Mouse (Mus musculus): ENCODE measurements around the gene Castor2. TPM values are rescaled to one million over a fixed set of nuclear protein-coding genes. Genes with fewer than 3 reads are reported as not detected.

Gene Castor2
- total and polyA plus RNA-seq, 3 experiments: 14.2 to 21.1 (median 20.7) TPM

GRCm38 (mm10) chr5:134105829-134106228, 6.3 kb downstream of the Castor2 start:
- no peak for DNase-seq
- intact Hi-C loops (cut with DNase I): no loop called here
- Histone ChIP-seq H3K27ac (no peak overlapping the region), H3K9ac (ENCODE audit: low read depth, low read length) (no peak overlapping the region), H3K79me2 (replicated peaks; ENCODE audit: control insufficient read depth, insufficient read depth, low read length) (no peaks in the 10 kb centered on the region), H3K4me3 (no peak overlapping the region), H3K27me3 (ENCODE audit: control insufficient read depth, insufficient read depth, low read length) (no peaks in the 10 kb centered on the region), H3K4me1 (ENCODE audit: control insufficient read depth, insufficient read depth, low read length) (peaks cover 4% of the 10 kb centered on the region), H3K36me3 (ENCODE audit: control insufficient read depth, insufficient read depth, low read length) (no peaks in the 10 kb centered on the region)
- 60% methylated on average over 8 of the region's 8 CpGs for WGBS
- TF ChIP-seq EP300 (IDR thresholded peaks at IDR 0.05; ENCODE audit: insufficient read depth, low read depth, low read length): no peak
- TF ChIP-seq CTCF (IDR thresholded peaks at IDR 0.05): no peak
- no peak for TF ChIP-seq POLR2A (IDR thresholded peaks at IDR 0.05; ENCODE audit: insufficient read depth, low read depth, low read length)

- no peaks in the 10 kb centered on the region for H3K27me3 ChIP-seq (ENCODE audit: control insufficient read depth, insufficient read depth, low read length)
- H3K4me1 ChIP-seq (ENCODE audit: control insufficient read depth, insufficient read depth, low read length): peaks cover 1% of the 10 kb centered on the region; the same call in 1 of the 2 replicates
- no peak overlapping the region for H3K9ac ChIP-seq (ENCODE audit: low read depth, low read length)
- no peak overlapping the region for H3K4me3 ChIP-seq
- TF ChIP-seq EP300 (IDR thresholded peaks at IDR 0.05; ENCODE audit: insufficient read depth, low read depth, low read length) (no peak), CTCF (IDR thresholded peaks at IDR 0.05) (no peak), POLR2A (IDR thresholded peaks at IDR 0.05; ENCODE audit: insufficient read depth, low read depth, low read length) (no peak)
- WGBS: 83% methylated on average over 5 of the region's 5 CpGs
- intact Hi-C loops (cut with DNase I): no loop called here
- H3K36me3 ChIP-seq (ENCODE audit: control insufficient read depth, insufficient read depth, low read length): no peaks in the 10 kb centered on the region
- DNase-seq: no peak
- H3K27ac ChIP-seq: no peak overlapping the region
- H3K79me2 ChIP-seq (replicated peaks; ENCODE audit: control insufficient read depth, insufficient read depth, low read length): no peaks in the 10 kb centered on the region
Measured at GRCm38 (mm10) chr5:134114981-134115380, 15.5 kb downstream of the Castor2 start.

- Histone ChIP-seq H3K27me3 (ENCODE audit: control insufficient read depth, insufficient read depth, low read length) (no peaks in the 10 kb centered on the region), H3K79me2 (replicated peaks; ENCODE audit: control insufficient read depth, insufficient read depth, low read length) (no peaks in the 10 kb centered on the region), H3K4me1 (ENCODE audit: control insufficient read depth, insufficient read depth, low read length) (peaks cover 2% of the 10 kb centered on the region; the same call in 1 of the 2 replicates), H3K27ac (no peak overlapping the region), H3K4me3 (no peak overlapping the region), H3K9ac (ENCODE audit: low read depth, low read length) (no peak overlapping the region), H3K36me3 (ENCODE audit: control insufficient read depth, insufficient read depth, low read length) (no peaks in the 10 kb centered on the region)
- TF ChIP-seq CTCF (IDR thresholded peaks at IDR 0.05) (no peak), POLR2A (IDR thresholded peaks at IDR 0.05; ENCODE audit: insufficient read depth, low read depth, low read length) (no peak), EP300 (IDR thresholded peaks at IDR 0.05; ENCODE audit: insufficient read depth, low read depth, low read length) (no peak)
- no peak for DNase-seq
- 89% methylated on average over 7 of the region's 7 CpGs for whole genome bisulfite sequencing
- intact Hi-C loops (cut with DNase I): no loop called here
Measured at GRCm38 (mm10) chr5:134115639-134116259, 16.2 kb downstream of the Castor2 start.

GRCm38 (mm10) chr5:134118798-134119407, 19.4 kb downstream of the Castor2 start:
- Histone ChIP-seq H3K4me3 (no peak overlapping the region), H3K36me3 (ENCODE audit: control insufficient read depth, insufficient read depth, low read length) (no peaks in the 10 kb centered on the region), H3K9ac (ENCODE audit: low read depth, low read length) (no peak overlapping the region), H3K27ac (peak overlapping the region; percentile 80), H3K4me1 (ENCODE audit: control insufficient read depth, insufficient read depth, low read length) (peaks cover 7% of the 10 kb centered on the region; the same call in 1 of the 2 replicates), H3K27me3 (ENCODE audit: control insufficient read depth, insufficient read depth, low read length) (no peaks in the 10 kb centered on the region), H3K79me2 (replicated peaks; ENCODE audit: control insufficient read depth, insufficient read depth, low read length) (no peaks in the 10 kb centered on the region)
- 96% methylated on average over 15 of the region's 15 CpGs for WGBS
- DNase-seq: no peak
- intact Hi-C loops (cut with DNase I): no loop called here
- TF ChIP-seq EP300 (IDR thresholded peaks at IDR 0.05; ENCODE audit: insufficient read depth, low read depth, low read length): no peak
- no peak for TF ChIP-seq CTCF (IDR thresholded peaks at IDR 0.05)
- no peak for TF ChIP-seq POLR2A (IDR thresholded peaks at IDR 0.05; ENCODE audit: insufficient read depth, low read depth, low read length)

GRCm38 (mm10) chr5:134119481-134120120, 20.1 kb downstream of the Castor2 start:
- TF ChIP-seq CTCF (IDR thresholded peaks at IDR 0.05): no peak
- Histone ChIP-seq H3K79me2 (replicated peaks; ENCODE audit: control insufficient read depth, insufficient read depth, low read length) (no peaks in the 10 kb centered on the region), H3K36me3 (ENCODE audit: control insufficient read depth, insufficient read depth, low read length) (no peaks in the 10 kb centered on the region), H3K27me3 (ENCODE audit: control insufficient read depth, insufficient read depth, low read length) (no peaks in the 10 kb centered on the region), H3K9ac (ENCODE audit: low read depth, low read length) (no peak overlapping the region), H3K4me1 (ENCODE audit: control insufficient read depth, insufficient read depth, low read length) (peaks cover 7% of the 10 kb centered on the region; the same call in 1 of the 2 replicates), H3K4me3 (no peak overlapping the region), H3K27ac (peak overlapping the region; percentile 80)
- WGBS: 52% methylated on average over 10 of the region's 10 CpGs
- DNase-seq: peak; percentile 44 to 60
- intact Hi-C loops (cut with DNase I): no loop called here

GRCm38 (mm10) chr5:134120135-134120534, 20.6 kb downstream of the Castor2 start:
- Histone ChIP-seq H3K36me3 (ENCODE audit: control insufficient read depth, insufficient read depth, low read length) (no peaks in the 10 kb centered on the region), H3K4me1 (ENCODE audit: control insufficient read depth, insufficient read depth, low read length) (peaks cover 7% of the 10 kb centered on the region; the same call in 1 of the 2 replicates), H3K27me3 (ENCODE audit: control insufficient read depth, insufficient read depth, low read length) (no peaks in the 10 kb centered on the region), H3K4me3 (no peak overlapping the region), H3K9ac (ENCODE audit: low read depth, low read length) (no peak overlapping the region), H3K27ac (peak overlapping the region; percentile 80), H3K79me2 (replicated peaks; ENCODE audit: control insufficient read depth, insufficient read depth, low read length) (no peaks in the 10 kb centered on the region)
- peak in 1 of 2 experiments; percentile 47 for DNase-seq
- intact Hi-C loops (cut with DNase I): no loop called here
- WGBS: 74% methylated on average over 3 of the region's 3 CpGs
- TF ChIP-seq EP300 (IDR thresholded peaks at IDR 0.05; ENCODE audit: insufficient read depth, low read depth, low read length) (no peak), CTCF (IDR thresholded peaks at IDR 0.05) (no peak), POLR2A (IDR thresholded peaks at IDR 0.05; ENCODE audit: insufficient read depth, low read depth, low read length) (no peak)

Measured in heart, adult 2 months (tissue).